Mouse (Mus musculus) layer of hippocampus, adult 11-12 months (tissue): ENCODE data around the gene Fzr1.

ENCODE experiments used
- DNase-seq: peaks from one replicate; pipeline ENCODE4 v3.0.0; 2022; ENCODE audit warnings: low spot score

The Fzr1 gene

DNA sequence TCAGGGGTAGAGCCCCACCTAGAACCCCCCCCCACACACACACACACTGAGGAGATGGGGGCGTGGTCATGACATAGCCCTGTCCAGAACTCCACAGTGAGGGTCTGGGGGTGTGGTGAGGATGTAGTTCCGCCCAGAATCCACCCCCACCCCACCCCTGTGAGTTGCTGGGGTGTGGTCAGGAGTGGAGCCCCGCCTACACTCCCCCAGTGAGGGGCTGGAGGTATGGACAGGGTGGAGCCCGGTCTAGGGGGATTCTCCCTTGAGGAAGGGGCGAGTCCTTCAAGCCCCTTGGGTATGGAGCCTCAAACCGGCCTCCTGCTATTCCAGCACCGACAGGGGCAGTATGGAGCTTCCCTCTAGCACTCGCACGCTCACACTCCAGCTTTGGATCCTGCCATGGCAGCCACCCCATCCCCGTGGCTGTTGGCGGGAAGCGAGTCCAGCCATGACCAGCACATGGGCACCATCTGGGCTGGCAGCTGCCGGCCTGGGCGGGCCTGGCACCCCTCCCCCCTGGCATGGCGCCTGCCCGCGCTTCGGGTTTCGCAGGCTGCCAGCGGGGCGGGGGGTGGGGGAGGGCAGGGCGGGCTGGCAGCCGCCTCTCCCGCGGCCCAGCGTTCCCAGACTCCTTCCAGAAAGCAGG, 38.4 kb upstream of the Fzr1 start:
- peak; percentile 91 for DNase-seq

DNA sequence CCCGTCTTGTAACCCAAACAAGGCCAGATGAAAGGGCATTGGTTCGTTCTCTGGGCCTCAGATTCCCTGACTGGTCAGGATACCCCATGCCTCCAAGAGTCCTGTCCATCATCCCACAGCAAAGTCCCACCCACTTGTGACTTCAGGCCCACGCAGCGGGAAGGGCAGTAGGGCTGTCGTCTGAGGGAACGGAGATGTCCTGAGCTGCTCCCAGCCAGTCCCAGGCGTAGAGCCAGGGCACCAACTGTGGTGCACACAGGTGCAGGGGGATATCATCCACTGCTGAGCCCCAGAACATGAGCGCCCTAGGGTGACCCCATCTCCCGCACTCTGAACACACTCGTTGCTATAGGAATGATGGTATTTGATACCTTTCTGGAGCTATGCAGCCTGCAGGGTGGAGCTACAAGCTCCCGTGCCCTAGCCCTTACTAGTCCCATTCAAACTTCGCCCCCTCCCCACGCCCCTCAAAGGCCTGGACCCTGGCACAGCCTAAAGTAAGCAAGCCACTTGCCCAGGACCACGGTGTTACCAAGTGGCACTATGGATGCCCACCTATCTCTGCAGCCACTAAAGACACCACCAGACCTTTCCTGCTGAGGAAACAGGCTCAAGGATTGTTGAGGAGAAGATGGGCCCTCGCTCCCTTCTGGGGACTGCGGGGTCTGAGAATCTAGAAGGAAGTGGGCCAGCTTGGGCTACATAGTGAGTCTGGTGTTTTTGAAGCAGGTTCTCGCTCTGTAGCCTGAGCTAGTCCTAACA, 37.4 kb upstream of the Fzr1 start:
- DNase-seq: no peak

DNA sequence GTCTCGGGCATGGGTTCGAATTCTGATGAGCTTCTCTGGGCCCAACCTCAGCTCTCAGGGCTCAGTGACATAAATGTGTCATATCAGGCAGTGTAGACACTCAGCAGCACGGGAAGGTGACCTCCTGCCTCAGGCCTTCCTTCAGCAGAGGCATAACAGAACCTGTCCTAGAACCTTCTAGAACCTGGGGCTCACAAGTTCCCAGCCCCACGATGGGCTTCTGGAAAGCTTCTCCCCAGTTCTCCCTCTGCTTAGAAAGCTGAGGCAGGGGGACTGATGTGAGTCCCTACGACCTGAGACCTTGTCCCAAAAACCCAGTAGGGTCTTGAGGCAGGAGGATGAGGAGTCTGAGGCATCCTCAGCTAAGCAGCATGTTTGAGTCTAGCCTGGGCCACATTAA, 36.8 kb upstream of the Fzr1 start:
- DNase-seq: no peak

DNA sequence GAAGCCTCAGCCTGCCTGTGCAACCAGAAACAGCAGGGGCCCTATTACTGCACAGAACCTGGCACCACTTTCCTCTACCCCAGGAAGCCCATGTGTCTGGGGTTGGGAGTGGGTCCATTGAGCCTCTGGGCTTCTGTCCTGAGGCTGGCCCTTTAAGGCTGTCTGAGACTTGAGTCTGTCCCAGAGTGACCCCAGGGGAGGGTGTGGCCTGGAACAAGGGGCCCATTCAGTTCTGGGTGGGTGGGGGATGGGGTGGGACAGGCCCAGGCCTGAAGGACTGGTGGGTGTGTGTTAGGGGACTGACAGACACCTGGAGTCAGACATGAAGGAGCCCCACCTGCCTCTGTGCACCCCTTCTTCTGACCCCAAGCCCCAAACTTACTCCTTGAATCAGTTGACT, 36.4 kb upstream of the Fzr1 start:
- no peak for DNase-seq

DNA sequence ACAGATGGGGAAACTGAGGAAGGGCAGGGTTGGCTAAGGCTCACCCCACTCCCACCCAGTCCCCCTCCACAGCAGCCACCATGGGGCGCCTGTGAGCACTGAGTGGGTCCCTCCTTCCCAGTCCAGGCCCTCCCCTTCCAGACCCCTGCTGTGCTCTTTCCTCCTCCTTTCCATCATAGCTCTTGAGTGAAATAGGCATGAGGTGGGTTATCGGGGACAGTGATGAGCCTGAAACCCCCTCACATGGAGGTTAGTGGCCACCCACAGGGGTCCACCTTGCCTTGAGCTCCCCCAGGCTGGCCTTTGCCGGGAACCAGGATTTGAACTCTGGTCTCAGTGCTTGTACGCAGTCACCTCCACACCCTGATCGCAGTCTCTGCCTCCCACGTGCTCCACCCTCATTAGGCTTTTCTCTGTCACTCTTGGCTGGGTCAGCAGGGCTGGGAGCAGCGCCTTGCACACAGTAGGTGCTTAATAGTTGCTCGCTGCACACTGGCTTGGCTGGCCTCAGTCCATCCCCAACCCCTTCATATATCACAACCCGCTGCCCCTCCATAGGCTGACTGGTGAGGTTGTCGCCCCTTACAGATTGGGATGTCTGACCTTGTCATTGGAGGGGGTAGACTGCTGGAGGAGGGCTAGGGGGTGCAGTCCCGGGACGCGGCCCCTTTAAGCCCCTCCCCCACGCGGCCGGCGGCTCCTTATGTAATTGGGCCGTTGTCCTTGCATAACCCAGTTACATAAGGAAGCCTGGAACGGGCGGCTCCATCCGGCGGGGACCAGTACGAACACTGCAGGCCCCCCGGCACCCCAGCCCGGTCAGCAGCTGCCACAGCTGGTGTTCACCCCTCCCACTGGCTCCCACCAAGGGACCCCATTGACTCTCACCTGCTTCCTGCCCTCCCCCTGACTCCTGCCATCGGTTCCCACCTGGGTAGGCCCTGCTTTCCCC, 35.3 kb upstream of the Fzr1 start:
- DNase-seq: peak; percentile 88

DNA sequence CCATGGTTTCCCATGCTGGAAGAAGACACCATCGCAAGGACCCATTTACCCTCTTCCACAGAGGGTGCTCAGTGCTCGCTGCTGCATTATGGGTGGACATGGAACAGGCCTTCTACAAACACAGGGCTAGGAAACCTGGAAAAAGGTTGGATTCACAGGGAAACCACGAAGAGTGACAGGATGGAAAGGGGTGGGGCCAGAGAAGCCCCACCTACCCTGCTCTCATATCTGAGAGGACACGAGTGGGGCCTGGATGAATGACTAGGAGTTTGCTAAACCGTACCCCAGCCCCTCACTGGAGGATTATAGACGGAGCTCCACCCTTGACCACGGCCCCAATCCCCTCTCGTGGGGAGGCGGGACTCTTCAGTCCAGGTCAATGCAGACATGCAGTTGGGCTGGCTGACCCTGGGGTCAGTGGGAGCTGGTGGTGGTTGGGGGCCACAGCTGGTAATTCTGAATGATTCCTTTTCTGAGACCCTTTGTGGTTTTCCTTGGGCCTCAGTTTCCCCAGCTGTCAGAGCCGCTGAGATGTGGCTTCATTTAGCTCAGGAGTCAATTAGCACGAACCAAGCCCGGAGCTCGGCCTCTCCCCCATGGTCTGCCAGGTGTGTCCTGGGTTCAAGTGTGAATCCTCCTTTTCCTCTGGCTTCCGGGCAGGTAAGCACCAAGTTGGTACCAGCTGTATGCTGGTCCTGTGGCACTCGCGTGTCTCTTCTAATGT, 34.4 kb upstream of the Fzr1 start:
- no peak for DNase-seq

DNA sequence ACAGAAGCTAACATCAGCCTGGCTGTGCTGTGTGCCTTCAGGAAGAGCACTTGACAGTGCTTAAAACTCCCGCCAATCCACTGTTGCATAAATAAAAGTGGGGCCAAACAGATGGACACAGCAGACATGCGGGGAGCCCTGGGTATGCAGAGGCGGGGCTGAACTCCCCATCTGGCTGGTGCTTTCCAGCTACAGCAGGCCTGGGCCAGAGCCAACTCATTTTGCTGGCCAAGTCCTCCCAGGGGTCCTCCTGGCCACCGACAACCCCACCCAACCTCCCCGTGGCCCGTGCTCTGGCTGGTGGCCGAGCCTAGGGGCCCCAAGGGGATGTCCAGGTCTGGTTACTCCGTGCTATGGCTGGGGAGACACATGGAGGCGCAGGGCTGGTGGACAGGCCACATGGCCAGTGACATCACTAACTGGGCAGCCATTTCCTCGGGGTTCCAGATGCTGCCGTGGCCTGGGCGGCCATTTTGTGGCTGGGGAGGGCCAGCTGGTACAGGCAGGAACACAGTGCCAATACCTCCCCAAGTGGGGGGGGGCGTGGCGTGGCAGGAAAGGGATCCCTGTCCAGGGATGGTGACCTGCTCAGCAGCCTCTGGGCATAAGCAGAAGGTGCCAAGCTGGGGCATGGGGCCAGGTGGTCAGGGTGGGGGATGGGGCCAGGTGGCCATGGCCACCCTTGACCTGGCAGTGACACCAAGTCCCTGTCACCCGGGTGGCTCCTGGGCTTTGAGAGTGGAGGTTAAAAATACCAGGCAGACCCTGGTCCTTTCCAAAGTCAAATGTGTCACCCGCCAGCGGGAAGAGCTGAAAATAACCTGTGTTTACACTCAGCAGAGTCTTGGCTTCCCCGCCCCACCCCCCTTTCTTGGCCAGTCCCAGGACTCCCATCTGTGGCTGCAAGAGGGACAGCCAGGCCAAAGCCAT, 33.4 kb upstream of the Fzr1 start:
- peak; percentile 80 for DNase-seq

DNA sequence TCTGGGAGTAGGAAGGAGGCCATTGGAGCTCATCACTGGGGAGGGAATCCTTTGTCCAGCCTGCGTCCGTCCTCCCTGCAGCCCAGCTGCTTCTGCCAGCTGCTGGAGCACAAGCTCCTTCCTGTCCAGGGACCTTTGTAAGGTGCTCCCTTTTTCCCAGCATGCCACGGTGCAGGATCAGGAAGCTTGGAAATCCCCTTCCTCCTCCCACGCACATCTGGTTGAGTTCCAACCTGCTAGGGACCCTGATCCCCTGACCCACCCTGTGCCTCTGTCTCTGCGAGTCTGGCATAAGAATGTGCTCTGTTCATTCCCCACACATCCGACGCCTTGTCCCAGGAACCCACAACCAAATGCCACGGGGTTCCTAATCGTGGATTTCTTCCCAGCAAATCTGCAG, 32.7 kb upstream of the Fzr1 start:
- DNase-seq: no peak

DNA sequence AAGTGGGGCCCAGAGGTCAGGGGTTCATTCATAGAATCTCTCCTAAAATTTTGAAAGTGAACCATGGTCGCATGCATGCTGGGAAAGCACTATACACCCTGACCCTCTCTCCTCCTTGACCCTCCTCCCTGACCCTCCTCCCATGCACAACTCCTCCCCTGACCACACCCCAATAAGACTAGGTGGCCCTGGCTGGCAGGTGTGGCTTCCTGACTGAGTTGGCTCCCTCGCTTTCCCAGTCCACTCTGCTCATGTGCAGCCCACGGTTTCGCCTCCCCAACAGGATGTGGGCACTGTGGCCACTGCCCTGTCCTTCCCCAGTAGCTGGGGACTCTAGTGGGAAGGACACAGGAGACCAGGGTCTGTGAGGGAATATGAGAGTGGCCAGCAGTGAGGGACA, 32.0 kb upstream of the Fzr1 start:
- no peak for DNase-seq

DNA sequence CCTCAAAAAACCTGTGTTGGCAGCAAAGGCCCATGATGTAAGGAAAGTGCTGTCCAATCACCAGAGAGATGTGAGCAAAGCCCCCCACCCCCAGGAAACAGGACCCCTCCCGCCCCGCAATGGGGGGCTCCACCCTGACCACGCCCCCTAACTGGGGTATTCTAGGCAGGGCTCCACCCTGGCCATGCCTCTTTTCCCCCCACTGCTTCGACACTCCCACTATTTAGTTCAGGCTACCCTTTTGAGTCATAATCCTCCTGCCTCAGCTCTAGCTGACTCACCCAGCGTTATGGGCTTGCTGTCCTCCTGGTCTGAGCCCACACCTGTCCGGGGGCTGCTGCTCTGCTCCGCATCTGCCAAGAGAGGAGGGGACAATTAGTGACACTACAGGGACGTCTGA, 31.0 kb upstream of the Fzr1 start:
- DNase-seq: no peak

DNA sequence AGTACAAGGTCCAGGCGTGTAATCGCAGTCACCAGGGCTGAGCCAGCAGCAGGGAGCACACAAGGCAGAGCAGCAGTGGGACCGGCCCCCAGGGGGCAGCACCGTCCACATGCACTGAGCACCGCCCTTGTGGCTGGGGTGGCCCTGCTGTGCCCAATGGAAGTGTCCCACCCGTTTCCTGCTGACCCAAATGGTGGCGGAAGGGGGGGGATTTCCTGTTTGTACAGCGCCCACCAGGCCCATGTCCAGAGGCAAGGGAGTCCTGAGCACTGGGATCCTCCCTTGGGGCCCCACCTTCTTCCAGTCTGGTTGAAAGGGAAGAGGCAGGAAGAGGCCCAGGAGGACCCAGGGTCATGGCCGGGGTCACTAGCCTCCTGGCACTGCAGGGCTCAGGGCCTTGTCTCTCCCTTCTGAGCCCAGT, 30.6 kb upstream of the Fzr1 start:
- peak; percentile 83 for DNase-seq

DNA sequence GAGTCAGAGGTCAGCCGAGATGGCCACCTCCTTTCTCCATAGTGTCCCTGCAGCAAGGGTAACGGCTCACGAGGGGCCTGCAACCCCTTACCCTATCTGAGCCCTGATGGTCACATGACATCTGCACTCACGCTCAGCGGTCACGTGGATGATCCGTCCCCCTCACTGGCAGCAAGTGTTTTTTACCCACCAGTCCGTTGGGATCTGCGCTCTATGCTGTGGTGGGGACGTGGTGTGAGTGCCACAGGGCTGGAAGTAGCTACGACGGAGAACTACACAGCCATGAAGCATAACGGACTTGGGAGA, 30.1 kb upstream of the Fzr1 start:
- no peak for DNase-seq

DNA sequence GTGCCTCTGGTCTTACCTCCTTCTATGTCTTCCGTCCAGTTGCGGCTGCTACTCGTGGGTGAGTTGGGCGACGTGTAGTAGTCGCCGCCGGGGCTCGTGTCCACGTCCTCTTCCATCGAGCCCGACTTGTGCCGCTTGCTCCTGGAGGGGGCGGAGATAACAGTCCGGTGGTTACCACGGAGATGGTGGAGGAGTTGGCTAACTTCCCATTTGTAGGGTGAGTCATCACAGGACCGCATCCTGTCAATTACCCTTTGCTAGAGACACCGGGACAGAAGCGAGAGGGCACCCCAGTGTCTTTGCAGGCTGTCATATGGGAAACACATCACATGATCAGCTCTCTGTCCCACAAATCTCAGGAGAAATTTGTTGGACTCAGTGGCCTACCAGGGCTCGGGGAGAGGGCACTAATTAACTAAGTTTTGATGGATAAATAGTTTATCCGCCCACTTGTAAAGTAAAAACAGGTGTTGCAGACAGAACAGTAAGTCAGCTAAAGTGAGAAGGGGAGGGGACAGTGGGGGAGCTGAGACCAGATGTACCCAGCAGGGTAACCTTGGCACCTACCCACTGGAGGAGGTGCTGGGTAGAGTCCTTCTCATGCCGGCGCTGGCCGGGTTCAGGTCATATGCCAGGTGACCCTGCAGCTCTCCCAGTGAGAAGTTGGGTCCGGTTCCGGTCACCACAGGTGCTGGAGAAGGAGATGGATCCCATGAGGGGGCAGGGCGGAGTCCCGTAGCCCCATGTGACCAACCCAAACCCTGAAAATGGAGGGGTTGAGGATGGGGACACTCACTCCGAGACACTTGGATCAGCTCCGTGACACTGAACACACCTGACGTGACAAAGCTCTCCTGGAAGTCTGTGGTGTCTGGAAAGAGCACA, 29.5 kb upstream of the Fzr1 start:
- DNase-seq: peak; percentile 82

DNA sequence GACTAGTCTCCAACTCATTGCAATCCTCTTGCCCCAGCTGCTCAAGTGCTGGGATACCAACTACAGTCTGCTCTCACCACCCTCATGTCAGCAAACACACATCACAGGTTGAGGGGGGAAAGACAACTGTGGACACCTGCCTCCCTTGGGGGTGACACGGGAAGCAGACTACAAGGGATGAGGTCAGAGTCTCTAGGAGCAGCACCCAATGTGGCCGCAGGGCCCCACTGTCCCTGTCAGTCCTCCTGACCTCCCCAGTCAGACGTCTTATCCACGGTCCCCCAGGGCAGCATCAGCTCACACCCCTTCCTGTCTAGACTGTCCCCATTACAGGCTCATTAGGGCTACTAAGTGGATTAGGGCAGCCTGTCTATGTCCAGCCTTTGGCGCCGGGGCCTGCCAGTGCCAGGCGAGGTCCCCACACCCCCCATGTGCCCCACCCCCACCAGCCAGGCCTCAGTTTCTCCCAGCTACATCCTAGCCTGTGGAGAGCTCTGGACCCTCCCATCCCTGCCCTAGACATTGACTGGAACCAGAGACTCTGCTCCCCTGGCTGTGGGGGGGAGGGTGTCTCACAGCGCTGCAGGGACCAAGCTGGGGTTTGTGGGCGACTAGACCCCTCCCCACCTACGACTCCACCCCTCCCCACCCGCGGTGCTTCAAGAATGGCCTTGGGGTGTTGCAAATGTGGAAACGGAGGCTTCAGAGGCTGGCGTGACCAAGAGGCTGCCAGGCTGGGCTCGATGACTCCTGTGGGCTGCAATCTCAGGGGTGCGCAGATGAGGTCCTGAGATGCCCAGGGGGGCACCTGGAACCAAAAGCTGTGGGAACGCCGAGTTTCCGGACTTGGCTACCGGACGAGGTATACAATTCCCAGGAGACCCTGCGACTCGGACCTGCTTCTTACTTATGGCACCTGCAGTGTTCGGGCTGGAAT, 28.5 kb upstream of the Fzr1 start:
- DNase-seq: no peak

DNA sequence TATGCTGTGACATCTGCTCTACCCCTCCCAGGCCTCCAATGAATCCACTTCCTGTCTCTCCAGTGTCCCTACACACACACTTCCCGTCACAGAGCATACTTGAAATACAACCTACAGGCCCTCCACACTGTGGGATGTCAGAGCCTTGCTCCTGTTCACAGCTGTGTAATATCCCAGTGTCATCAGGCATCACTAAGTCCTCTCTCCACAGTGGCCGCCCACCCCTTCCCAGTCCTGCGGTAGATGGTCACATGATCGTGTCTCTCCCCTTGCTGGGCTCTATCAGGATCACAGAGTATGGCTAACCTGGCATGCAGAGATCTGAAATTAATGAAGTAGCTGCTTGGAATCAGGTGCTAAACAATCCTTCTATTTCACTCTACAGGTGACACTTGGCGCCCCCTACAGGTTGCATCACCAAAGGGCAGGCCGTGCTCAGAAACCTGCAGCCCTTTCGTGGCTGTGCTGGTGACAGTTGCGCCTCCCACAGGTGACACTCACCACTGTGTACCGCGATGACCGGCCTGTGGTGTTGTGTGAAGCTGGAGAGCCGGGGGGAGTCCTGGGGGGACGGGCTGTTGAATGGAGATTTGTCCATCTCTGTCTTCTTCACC, 27.4 kb upstream of the Fzr1 start:
- DNase-seq: peak; percentile 73

DNA sequence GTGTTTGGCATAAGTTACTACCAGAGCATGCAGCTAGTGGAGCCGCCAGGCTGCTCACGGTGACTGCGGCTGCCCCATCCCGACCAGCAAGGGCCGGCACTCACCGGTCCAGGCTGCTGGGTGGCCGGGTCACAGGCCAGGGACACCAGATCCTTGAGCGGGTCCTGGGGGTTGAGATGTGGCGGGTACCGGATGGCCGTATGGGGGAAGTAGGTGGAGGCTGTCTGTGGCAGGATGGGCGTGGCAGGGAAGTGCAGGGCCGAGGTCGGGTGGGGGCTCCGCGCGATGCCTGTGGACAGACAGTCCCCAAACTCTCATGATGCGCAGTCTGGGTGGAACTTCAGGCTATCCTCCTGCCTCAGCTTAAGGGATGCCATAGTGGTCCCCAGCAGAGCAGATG, 26.4 kb upstream of the Fzr1 start:
- DNase-seq: no peak

DNA sequence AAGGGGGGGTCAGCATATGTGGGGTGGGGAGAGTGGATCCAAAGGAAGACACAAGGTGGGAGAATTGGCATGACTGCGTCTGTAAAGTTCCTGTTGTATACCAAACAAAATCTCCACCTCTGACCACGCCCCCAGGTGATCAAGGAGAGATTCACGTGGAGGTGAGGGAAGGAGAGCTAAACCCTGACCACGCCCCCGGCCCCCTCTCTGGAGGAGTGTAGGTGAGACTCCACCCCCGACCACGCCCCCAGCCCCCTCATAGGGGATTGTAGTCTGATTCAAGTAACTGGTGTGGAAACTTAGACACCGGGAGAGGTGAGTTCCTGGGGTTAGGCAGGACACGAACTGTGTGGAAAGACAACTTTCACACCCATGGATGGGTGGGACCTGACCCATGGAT, 25.8 kb upstream of the Fzr1 start:
- no peak for DNase-seq

DNA sequence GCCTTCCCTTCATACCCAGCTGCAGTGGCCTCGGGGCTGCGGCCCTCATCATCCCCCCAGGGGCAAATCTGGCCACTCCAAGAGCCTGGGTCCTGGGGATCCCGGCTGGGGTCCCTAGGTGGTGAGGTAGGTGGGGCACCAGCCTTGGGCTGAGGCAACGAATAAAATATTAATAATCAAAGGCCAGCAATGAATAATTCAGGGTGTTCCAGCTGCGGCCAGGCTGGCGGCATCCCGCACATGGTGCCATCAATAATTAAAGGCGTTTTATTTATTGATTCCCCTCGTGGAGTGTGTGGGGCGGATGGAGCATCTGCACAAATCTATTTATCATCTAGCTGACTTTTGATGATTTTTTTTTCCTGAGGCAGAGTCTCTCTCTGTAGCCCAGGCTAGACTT, 25.2 kb upstream of the Fzr1 start:
- no peak for DNase-seq
